Mouse (Mus musculus): ENCODE results near the gene Brat1.

DNA sequence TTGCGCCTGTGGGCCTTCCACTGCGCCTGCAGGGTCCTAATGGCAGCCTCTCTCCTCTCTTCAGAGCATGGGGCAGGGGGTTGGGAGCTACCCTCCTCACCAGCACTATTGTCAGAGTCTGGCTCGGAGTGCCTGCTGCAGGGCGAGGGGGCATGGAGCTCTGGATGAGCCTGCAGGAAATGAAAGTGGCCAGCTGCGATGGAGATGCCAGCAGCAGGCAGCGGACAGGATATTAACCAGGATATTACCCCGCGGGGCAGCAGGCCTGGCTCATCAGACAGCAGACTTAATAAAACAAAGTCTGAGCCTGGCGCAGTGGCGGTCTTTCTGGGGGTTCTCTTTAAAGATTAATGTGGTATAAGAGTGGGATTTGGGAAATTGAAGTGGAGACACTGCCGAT is 29.7 kb upstream of the Brat1 start:
- TF ChIP-seq GATA1 (IDR thresholded peaks at IDR 0.05; ENCODE audit: low read length) (no peak), TAL1 (IDR thresholded peaks at IDR 0.05; ENCODE audit: low read length) (no peak)
